Mouse (Mus musculus) liver, embryonic 11.5 days (tissue): Measurements from ENCODE around the gene Tbx1. TPM values are rescaled to one million over a fixed set of nuclear protein-coding genes. Genes with fewer than 3 reads are reported as not detected.

Experiments used
- ATAC-seq: fragments of 200-750 bp; cut with Nextera tagmentation; replicated peaks from 2 replicates; pipeline ENCODE4 v1.8.0; 2017; ENCODE audit warnings: moderate number of reproducible peaks, mild to moderate bottlenecking, moderate TSS enrichment, moderate library complexity; ENCODE audit not compliant: low FRiP score
- DNase-seq: peaks from one replicate; pipeline ENCODE4 v3.0.0-alpha.2; 2017; ENCODE audit warnings: low spot score
- H3K27ac ChIP-seq: fragments of 300-500 bp; sonication (generic); 2 replicates; pipeline ENCODE4 v1.5.1; 2014; ENCODE audit warnings: mild to moderate bottlenecking, low read depth, low read length, control low read depth
- H3K27me3 ChIP-seq: fragments of 300-500 bp; sonication (generic); replicated peaks from 2 replicates; pipeline ENCODE4 v1.6.1; 2014; ENCODE audit warnings: low read length, mixed read lengths; ENCODE audit not compliant: control insufficient read depth, insufficient read depth
- H3K36me3 ChIP-seq: fragments of 300-500 bp; sonication (generic); 2 replicates; pipeline ENCODE4 v1.6.1; 2014; ENCODE audit warnings: mild to moderate bottlenecking, low read length, moderate library complexity, mixed read lengths; ENCODE audit not compliant: control insufficient read depth, insufficient read depth
- H3K4me1 ChIP-seq: fragments of 300-500 bp; sonication (generic); replicated peaks from 2 replicates; pipeline ENCODE4 v1.6.1; 2014; ENCODE audit warnings: low read length, mixed read lengths; ENCODE audit not compliant: control insufficient read depth, insufficient read depth
- H3K4me2 ChIP-seq: fragments of 300-500 bp; sonication (generic); 2 replicates; pipeline ENCODE4 v1.6.1; 2014; ENCODE audit warnings: mild to moderate bottlenecking, control low read depth, moderate library complexity
- H3K4me3 ChIP-seq: fragments of 300-500 bp; sonication (generic); 2 replicates; pipeline ENCODE4 v1.5.1; 2014; ENCODE audit warnings: low read depth, low read length, control low read depth
- H3K9ac ChIP-seq: fragments of 300-500 bp; sonication (generic); 2 replicates; pipeline ENCODE4 v1.6.1; 2014; ENCODE audit warnings: low read depth, low read length, control low read depth
- H3K9me3 ChIP-seq: fragments of 300-500 bp; sonication (generic); 2 replicates; pipeline ENCODE4 v1.6.1; 2016; ENCODE audit warnings: low read length, inconsistent platforms, mixed read lengths; ENCODE audit not compliant: control insufficient read depth
- WGBS: fragments of 180-500 bp; shearing (Covaris S2); extraction: QIAGEN DNeasy Blood & Tissue Kit; methylation state at CpG from one replicate; pipeline ENCODE4 v1.1.7; 2014; 5-methylcytosine and 5-hydroxymethylcytosine counted together
- polyA plus RNA-seq: library from polyadenylated mRNA; unstranded; fragments of >200 nt; fragmentation: Nextera tagmentation; extraction: Ambion mirVana; gene quantifications from 2 replicates; pipeline ENCODE4 v1.2.1, GENCODE M21; 2014

The Tbx1 gene
- polyA plus RNA-seq, 1 experiment from 2014 or later, result 0.43 TPM

GRCm38 (mm10) chr16:18601447-18601846, 11.0 kb upstream of the Tbx1 start:
- Histone ChIP-seq H3K9ac (no peak overlapping the region), H3K4me3 (no peak overlapping the region), H3K27me3 (peaks cover 9% of the 10 kb centered on the region), H3K36me3 (no peaks in the 10 kb centered on the region), H3K9me3 (no peaks in the 10 kb centered on the region), H3K4me1 (peaks cover 12% of the 10 kb centered on the region; the same call in 1 of the 2 replicates), H3K27ac (no peak overlapping the region), H3K4me2 (no peak overlapping the region)
- ATAC-seq (no peak), DNase-seq (no peak)
- 66% methylated on average over 7 of the region's 7 CpGs for WGBS

- 36% methylated on average over 3 of the region's 3 CpGs for WGBS
- Histone ChIP-seq H3K4me1 (peaks cover 12% of the 10 kb centered on the region; the same call in 1 of the 2 replicates), H3K27ac (no peak overlapping the region), H3K9me3 (no peaks in the 10 kb centered on the region), H3K4me3 (no peak overlapping the region), H3K27me3 (peaks cover 34% of the 10 kb centered on the region), H3K36me3 (no peaks in the 10 kb centered on the region), H3K4me2 (no peak overlapping the region), H3K9ac (no peak overlapping the region)
- DNase-seq (no peak), ATAC-seq (no peak)
Measured at GRCm38 (mm10) chr16:18598006-18598405, 7.5 kb upstream of the Tbx1 start.

GRCm38 (mm10) chr16:18596255-18596654, 5.8 kb upstream of the Tbx1 start:
- no peak overlapping the region for H3K4me3 ChIP-seq
- DNase-seq, result no peak
- no peak overlapping the region for H3K4me2 ChIP-seq
- H3K27me3 ChIP-seq, result peaks cover 48% of the 10 kb centered on the region
- peaks cover 1% of the 10 kb centered on the region for H3K4me1 ChIP-seq
- no peaks in the 10 kb centered on the region for H3K36me3 ChIP-seq
- ATAC-seq, result no peak
- no peak overlapping the region for H3K9ac ChIP-seq
- WGBS, result 48% methylated on average over 5 of the region's 5 CpGs
- no peaks in the 10 kb centered on the region for H3K9me3 ChIP-seq
- H3K27ac ChIP-seq, result no peak overlapping the region

GRCm38 (mm10) chr16:18593930-18594329, 3.5 kb upstream of the Tbx1 start:
- DNase-seq, result no peak
- Histone ChIP-seq H3K4me2 (no peak overlapping the region), H3K27me3 (peaks cover 71% of the 10 kb centered on the region), H3K27ac (no peak overlapping the region), H3K9me3 (no peaks in the 10 kb centered on the region), H3K4me3 (no peak overlapping the region), H3K9ac (no peak overlapping the region), H3K4me1 (peaks cover 12% of the 10 kb centered on the region), H3K36me3 (no peaks in the 10 kb centered on the region)
- ATAC-seq, result no peak
- 65% methylated on average over 2 of the region's 2 CpGs for WGBS

GRCm38 (mm10) chr16:18591047-18592018, 862 bp upstream of the Tbx1 start:
- Histone ChIP-seq H3K9ac (no peak overlapping the region), H3K4me3 (peak overlapping the region; percentile 44; the same call in 1 of the 2 replicates), H3K4me1 (peaks cover 17% of the 10 kb centered on the region), H3K9me3 (no peaks in the 10 kb centered on the region), H3K27me3 (peaks cover 90% of the 10 kb centered on the region), H3K27ac (no peak overlapping the region), H3K36me3 (no peaks in the 10 kb centered on the region), H3K4me2 (peak overlapping the region; percentile 70)
- 2% methylated on average over 59 of the region's 59 CpGs for WGBS
- no peak for ATAC-seq
- peak; percentile 53 for DNase-seq

GRCm38 (mm10) chr16:18589080-18589621, 1.3 kb downstream of the Tbx1 start:
- Histone ChIP-seq H3K27ac (no peak overlapping the region), H3K4me2 (no peak overlapping the region), H3K9ac (no peak overlapping the region), H3K27me3 (peaks cover 97% of the 10 kb centered on the region), H3K4me3 (0 out of 2 replicates have a peak overlapping the region, but pooled peaks have one; percentile 5), H3K9me3 (no peaks in the 10 kb centered on the region), H3K4me1 (peaks cover 18% of the 10 kb centered on the region), H3K36me3 (no peaks in the 10 kb centered on the region)
- WGBS, result 14% methylated on average over 9 of the region's 9 CpGs
- ATAC-seq (no peak), DNase-seq (no peak)

- Histone ChIP-seq H3K36me3 (no peaks in the 10 kb centered on the region), H3K27me3 (peaks cover 97% of the 10 kb centered on the region), H3K4me2 (peak overlapping the region; percentile 27; the same call in 1 of the 2 replicates), H3K4me3 (0 out of 2 replicates have a peak overlapping the region, but pooled peaks have one; percentile 20), H3K9ac (no peak overlapping the region), H3K4me1 (peaks cover 18% of the 10 kb centered on the region), H3K9me3 (no peaks in the 10 kb centered on the region), H3K27ac (no peak overlapping the region)
- DNase-seq, result no peak
- no peak for ATAC-seq
- 3% methylated on average over 31 of the region's 31 CpGs for WGBS
Measured at GRCm38 (mm10) chr16:18588738-18589055, 1.8 kb downstream of the Tbx1 start.

GRCm38 (mm10) chr16:18587847-18588737, 2.4 kb downstream of the Tbx1 start:
- ATAC-seq, result 0 out of 2 replicates have a peak, but pooled peaks have one; percentile 53
- Histone ChIP-seq H3K27me3 (peaks cover 97% of the 10 kb centered on the region), H3K27ac (no peak overlapping the region), H3K36me3 (no peaks in the 10 kb centered on the region), H3K4me1 (peaks cover 18% of the 10 kb centered on the region), H3K4me3 (peak overlapping the region; percentile 20; the same call in 1 of the 2 replicates), H3K9me3 (no peaks in the 10 kb centered on the region), H3K4me2 (peak overlapping the region; percentile 39), H3K9ac (no peak overlapping the region)
- WGBS, result 2% methylated on average over 56 of the region's 57 CpGs
- peak; percentile 55 for DNase-seq
